Mouse (Mus musculus) hindbrain, embryonic 14.5 days (tissue): Measurements from ENCODE around the gene Zwilch. TPM values are rescaled to one million over a fixed set of nuclear protein-coding genes. Genes with fewer than 3 reads are reported as not detected.
A peak's percentile ranks its signal among the peaks of the same experiment; 100 is the strongest.
"Not testable (repeated sequence)": the region's sequence is repeated elsewhere in the genome, so short reads cannot be mapped to it uniquely, and the experiment has no call there.

Experiments used
- ATAC-seq: fragments of 200-750 bp; cut with Nextera tagmentation; 2 replicates; pipeline ENCODE4 v1.8.0; 2017; ENCODE audit warnings: moderate number of reproducible peaks, mild to moderate bottlenecking, moderate TSS enrichment, moderate library complexity; ENCODE audit not compliant: low FRiP score
- DNase-seq: peaks from one replicate; pipeline ENCODE4 v3.0.0-alpha.2; 2015; ENCODE audit warnings: low spot score
- H3K27ac ChIP-seq: fragments of 300-500 bp; sonication (generic); 2 replicates; pipeline ENCODE4 v1.5.1; 2014; ENCODE audit warnings: mild to moderate bottlenecking, moderate library complexity
- H3K27me3 ChIP-seq: fragments of 300-500 bp; sonication (generic); 2 replicates; pipeline ENCODE4 v1.6.1; 2014; ENCODE audit warnings: mild to moderate bottlenecking, low read length, mixed read lengths; ENCODE audit not compliant: control insufficient read depth, insufficient read depth
- H3K36me3 ChIP-seq: fragments of 300-500 bp; sonication (generic); replicated peaks from 2 replicates; pipeline ENCODE4 v1.6.1; 2014; ENCODE audit not compliant: control insufficient read depth, insufficient read depth
- H3K4me1 ChIP-seq: fragments of 300-500 bp; sonication (generic); replicated peaks from 2 replicates; pipeline ENCODE4 v1.6.1; 2014; ENCODE audit warnings: antibody characterized with exemption, low read length, mixed read lengths; ENCODE audit not compliant: control insufficient read depth, insufficient read depth
- H3K4me2 ChIP-seq: fragments of 300-500 bp; sonication (generic); replicated peaks from 2 replicates; pipeline ENCODE4 v1.6.1; 2014; ENCODE audit warnings: mild to moderate bottlenecking, moderate library complexity
- H3K4me3 ChIP-seq: fragments of 300-500 bp; sonication (generic); replicated peaks from 2 replicates; pipeline ENCODE4 v1.5.1; 2014; ENCODE audit warnings: mild to moderate bottlenecking, low read length
- H3K9ac ChIP-seq: fragments of 300-500 bp; sonication (generic); 2 replicates; pipeline ENCODE4 v1.6.1; 2014
- H3K9me3 ChIP-seq: fragments of 300-500 bp; sonication (generic); 2 replicates; pipeline ENCODE4 v1.6.1; 2016; ENCODE audit warnings: low read length; ENCODE audit not compliant: control insufficient read depth
- WGBS: fragments of 180-500 bp; shearing (Covaris S2); extraction: QIAGEN DNeasy Blood & Tissue Kit; methylation state at CpG from one replicate; pipeline ENCODE4 v1.1.7; 2014; 5-methylcytosine and 5-hydroxymethylcytosine counted together
- polyA plus RNA-seq: library from polyadenylated mRNA; unstranded; fragments of >200 nt; fragmentation: Nextera tagmentation; extraction: Ambion mirVana; gene quantifications from 2 replicates; pipeline ENCODE4 v1.2.1, GENCODE M21; 2014

Gene Zwilch
- polyA plus RNA-seq, 1 experiment from 2014 or later: 3.6 TPM

- Histone ChIP-seq H3K4me3 (no peak overlapping the region), H3K36me3 (peaks cover 19% of the 10 kb centered on the region), H3K9me3 (no peaks in the 10 kb centered on the region), H3K9ac (no peak overlapping the region), H3K4me2 (no peak overlapping the region), H3K27ac (no peak overlapping the region), H3K27me3 (no peaks in the 10 kb centered on the region), H3K4me1 (no peaks in the 10 kb centered on the region)
- DNase-seq: no peak
- WGBS: 90% methylated on average over 17 of the region's 17 CpGs
- ATAC-seq: no peak
Measured at GRCm38 (mm10) chr9:64214452-64214851, 41.5 kb upstream of the Zwilch start.

GRCm38 (mm10) chr9:64207509-64208084 lies 34.7 kb upstream of the Zwilch start:
- H3K9ac ChIP-seq: no peak overlapping the region
- H3K4me2 ChIP-seq: no peak overlapping the region
- DNase-seq: no peak
- H3K9me3 ChIP-seq: no peaks in the 10 kb centered on the region
- no peaks in the 10 kb centered on the region for H3K4me1 ChIP-seq
- no peak for ATAC-seq
- 77% methylated on average over 3 of the region's 3 CpGs for WGBS
- no peak overlapping the region for H3K4me3 ChIP-seq
- H3K27me3 ChIP-seq: no peaks in the 10 kb centered on the region
- H3K27ac ChIP-seq: 0 out of 2 replicates have a peak overlapping the region, but pooled peaks have one; percentile 41
- H3K36me3 ChIP-seq: peaks cover 45% of the 10 kb centered on the region

GRCm38 (mm10) chr9:64202866-64203265 lies 30.0 kb upstream of the Zwilch start:
- H3K4me2 ChIP-seq: no peak overlapping the region
- H3K27ac ChIP-seq: no peak overlapping the region

GRCm38 (mm10) chr9:64202331-64202730 lies 29.4 kb upstream of the Zwilch start:
- no peaks in the 10 kb centered on the region for H3K9me3 ChIP-seq
- no peak overlapping the region for H3K9ac ChIP-seq
- H3K27me3 ChIP-seq: no peaks in the 10 kb centered on the region
- H3K4me3 ChIP-seq: no peak overlapping the region
- no peak overlapping the region for H3K4me2 ChIP-seq
- H3K36me3 ChIP-seq: peaks cover 27% of the 10 kb centered on the region
- ATAC-seq (no peak), DNase-seq (no peak)
- H3K27ac ChIP-seq: no peak overlapping the region
- H3K4me1 ChIP-seq: no peaks in the 10 kb centered on the region

More at GRCm38 (mm10) chr9:64202866-64203265, 30.0 kb upstream of the Zwilch start:
- Histone ChIP-seq H3K4me3 (no peak overlapping the region), H3K27me3 (no peaks in the 10 kb centered on the region), H3K36me3 (peaks cover 27% of the 10 kb centered on the region), H3K9me3 (no peaks in the 10 kb centered on the region), H3K9ac (no peak overlapping the region), H3K4me1 (no peaks in the 10 kb centered on the region)
- DNase-seq (no peak), ATAC-seq (no peak)

GRCm38 (mm10) chr9:64199897-64200296 lies 27.0 kb upstream of the Zwilch start:
- no peaks in the 10 kb centered on the region for H3K4me1 ChIP-seq
- DNase-seq (no peak), ATAC-seq (no peak)
- no peaks in the 10 kb centered on the region for H3K9me3 ChIP-seq
- H3K4me2 ChIP-seq: no peak overlapping the region
- no peak overlapping the region for H3K9ac ChIP-seq
- H3K27ac ChIP-seq: no peak overlapping the region
- H3K27me3 ChIP-seq: no peaks in the 10 kb centered on the region
- 82% methylated on average over 2 of the region's 2 CpGs for WGBS
- no peak overlapping the region for H3K4me3 ChIP-seq
- H3K36me3 ChIP-seq: peaks cover 18% of the 10 kb centered on the region

- H3K9ac ChIP-seq, H3K4me3 ChIP-seq, DNase-seq, H3K4me2 ChIP-seq, H3K36me3 ChIP-seq, H3K27me3 ChIP-seq, H3K27ac ChIP-seq, H3K9me3 ChIP-seq, H3K4me1 ChIP-seq, ATAC-seq: not testable (repeated sequence)
- 95% methylated on average over 7 of the region's 7 CpGs for WGBS
Measured at GRCm38 (mm10) chr9:64198763-64199418, 26.0 kb upstream of the Zwilch start.

- no peak for ATAC-seq
- Histone ChIP-seq H3K4me1 (no peaks in the 10 kb centered on the region), H3K9ac (no peak overlapping the region), H3K9me3 (no peaks in the 10 kb centered on the region), H3K4me3 (no peak overlapping the region), H3K27me3 (no peaks in the 10 kb centered on the region), H3K36me3 (peaks cover 7% of the 10 kb centered on the region; the same call in 1 of the 2 replicates), H3K27ac (no peak overlapping the region), H3K4me2 (no peak overlapping the region)
- DNase-seq: no peak
- WGBS: 96% methylated on average over 5 of the region's 5 CpGs
Measured at GRCm38 (mm10) chr9:64198068-64198762, 25.3 kb upstream of the Zwilch start.

- Histone ChIP-seq H3K27me3 (no peaks in the 10 kb centered on the region), H3K4me3 (no peak overlapping the region), H3K4me2 (no peak overlapping the region), H3K36me3 (peaks cover 10% of the 10 kb centered on the region), H3K4me1 (no peaks in the 10 kb centered on the region), H3K9ac (no peak overlapping the region), H3K27ac (no peak overlapping the region), H3K9me3 (no peaks in the 10 kb centered on the region)
- DNase-seq (no peak), ATAC-seq (no peak)
- 78% methylated on average over 8 of the region's 8 CpGs for WGBS
Measured at GRCm38 (mm10) chr9:64197524-64197923, 24.6 kb upstream of the Zwilch start.

- 84% methylated on average over 4 of the region's 4 CpGs for WGBS
- no peak for DNase-seq
Measured at GRCm38 (mm10) chr9:64195554-64195953, 22.6 kb upstream of the Zwilch start.

More at GRCm38 (mm10) chr9:64195554-64195953, 22.6 kb upstream of the Zwilch start:
- no peak for ATAC-seq
- H3K4me3 ChIP-seq: no peak overlapping the region
- H3K27ac ChIP-seq: no peak overlapping the region
- no peak overlapping the region for H3K4me2 ChIP-seq
- no peaks in the 10 kb centered on the region for H3K27me3 ChIP-seq
- no peaks in the 10 kb centered on the region for H3K4me1 ChIP-seq
- H3K9ac ChIP-seq: no peak overlapping the region
- H3K36me3 ChIP-seq: peaks cover 26% of the 10 kb centered on the region
- no peaks in the 10 kb centered on the region for H3K9me3 ChIP-seq
